Mouse (Mus musculus) frontal cortex, postnatal 25 days (tissue): ENCODE data around the gene Tmem135.

Experiments
- DNase-seq, 2 experiments: peaks; one replicate each; pipeline ENCODE4 v3.0.0; 2022; ENCODE audit warnings: low spot score in 2 of 2

Gene Tmem135

DNA sequence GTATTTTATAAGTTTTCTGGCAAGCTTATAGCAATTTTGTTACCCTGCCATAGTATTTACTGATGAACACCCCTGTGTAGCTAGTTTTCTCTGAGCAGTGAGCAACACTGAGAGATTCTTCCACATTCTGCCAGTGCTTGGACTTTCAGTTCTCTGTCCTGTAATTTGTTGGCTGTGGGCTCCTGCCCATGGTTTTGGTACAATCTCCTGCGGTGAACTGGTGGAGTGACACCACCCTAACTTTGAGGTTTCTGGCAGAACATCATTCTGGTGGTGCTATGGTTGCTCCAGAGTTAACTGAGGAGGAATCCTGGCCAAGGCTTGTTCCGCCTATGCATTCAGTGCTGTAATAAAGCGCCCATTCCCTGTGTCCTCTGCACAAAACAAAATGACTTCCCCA lies 21.1 kb downstream of the Tmem135 start:
- DNase-seq = no peak

- DNase-seq = no peak
These were observed 22.9 kb downstream of the Tmem135 start for GRCm38 (mm10) chr7:89380935-89381705.

GRCm38 (mm10) chr7:89371623-89372295 lies 32.3 kb downstream of the Tmem135 start:
- no peak for DNase-seq

GRCm38 (mm10) chr7:89370917-89371316 lies 33.1 kb downstream of the Tmem135 start:
- DNase-seq = peak in 1 of 2 experiments; percentile 12

DNA sequence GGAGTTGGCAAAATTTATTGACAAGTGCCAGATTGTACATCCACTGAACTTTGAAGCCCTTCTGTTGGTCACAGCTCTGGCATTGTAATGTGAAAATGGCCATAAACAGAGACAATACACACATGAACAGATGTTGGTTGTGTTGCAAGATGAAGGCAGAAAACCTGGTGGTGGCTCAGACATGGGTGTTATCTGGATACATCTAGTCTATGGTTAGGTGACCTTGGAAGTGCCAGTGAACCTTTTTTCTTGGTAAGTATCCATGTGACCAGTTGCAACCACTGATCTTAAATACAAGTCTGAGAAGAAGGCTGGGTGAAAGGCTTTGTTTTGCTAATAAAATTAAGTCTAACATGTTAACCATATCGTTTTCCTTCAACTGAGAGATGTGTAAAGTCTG lies 33.9 kb downstream of the Tmem135 start:
- DNase-seq = no peak

GRCm38 (mm10) chr7:89367643-89368042 lies 36.4 kb downstream of the Tmem135 start:
- no peak for DNase-seq

- DNase-seq = peak in 1 of 2 experiments; percentile 14
These were observed 38.7 kb downstream of the Tmem135 start for GRCm38 (mm10) chr7:89365135-89365880.

GRCm38 (mm10) chr7:89363975-89364374 lies 40.0 kb downstream of the Tmem135 start:
- DNase-seq = no peak

- no peak for DNase-seq
These were observed 47.7 kb downstream of the Tmem135 start for GRCm38 (mm10) chr7:89356307-89356706.

GRCm38 (mm10) chr7:89355519-89356255 lies 48.3 kb downstream of the Tmem135 start:
- no peak for DNase-seq

DNA sequence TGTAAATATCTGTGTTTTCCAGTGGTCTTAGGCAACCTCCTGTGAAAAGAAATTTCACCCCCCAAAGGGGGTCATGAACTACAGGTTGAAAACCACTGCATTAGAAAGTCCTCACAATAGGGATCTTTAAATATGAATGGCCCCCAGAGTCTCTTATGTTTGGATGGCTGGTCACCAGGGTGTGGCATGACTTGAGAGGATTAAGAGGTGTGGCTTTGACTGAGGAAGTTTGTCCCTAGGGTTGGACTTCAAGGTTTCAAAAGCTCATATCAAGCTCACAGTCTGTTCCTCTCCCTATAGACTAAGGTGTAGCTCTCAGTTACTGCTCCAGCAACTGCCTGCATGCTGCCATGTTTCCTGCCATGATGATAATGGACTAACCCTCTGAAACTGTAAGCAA lies 62.0 kb downstream of the Tmem135 start:
- DNase-seq = no peak

- no peak for DNase-seq
These were observed 64.2 kb downstream of the Tmem135 start for GRCm38 (mm10) chr7:89339808-89340207.

DNA sequence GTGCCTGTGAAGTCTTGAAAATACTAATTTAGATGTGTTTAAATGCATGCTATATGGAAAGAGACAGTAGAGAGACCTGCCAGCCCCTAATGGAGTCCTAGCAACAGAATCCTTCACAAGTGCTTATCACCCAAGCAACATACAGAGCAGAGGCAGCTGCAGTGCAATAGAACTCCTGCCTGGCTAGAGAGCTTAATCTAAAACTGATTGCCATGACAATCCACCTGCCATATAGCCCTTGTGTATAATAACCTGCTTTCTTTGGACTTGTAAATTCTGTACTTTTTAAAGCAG lies 64.9 kb downstream of the Tmem135 start:
- no peak for DNase-seq

DNA sequence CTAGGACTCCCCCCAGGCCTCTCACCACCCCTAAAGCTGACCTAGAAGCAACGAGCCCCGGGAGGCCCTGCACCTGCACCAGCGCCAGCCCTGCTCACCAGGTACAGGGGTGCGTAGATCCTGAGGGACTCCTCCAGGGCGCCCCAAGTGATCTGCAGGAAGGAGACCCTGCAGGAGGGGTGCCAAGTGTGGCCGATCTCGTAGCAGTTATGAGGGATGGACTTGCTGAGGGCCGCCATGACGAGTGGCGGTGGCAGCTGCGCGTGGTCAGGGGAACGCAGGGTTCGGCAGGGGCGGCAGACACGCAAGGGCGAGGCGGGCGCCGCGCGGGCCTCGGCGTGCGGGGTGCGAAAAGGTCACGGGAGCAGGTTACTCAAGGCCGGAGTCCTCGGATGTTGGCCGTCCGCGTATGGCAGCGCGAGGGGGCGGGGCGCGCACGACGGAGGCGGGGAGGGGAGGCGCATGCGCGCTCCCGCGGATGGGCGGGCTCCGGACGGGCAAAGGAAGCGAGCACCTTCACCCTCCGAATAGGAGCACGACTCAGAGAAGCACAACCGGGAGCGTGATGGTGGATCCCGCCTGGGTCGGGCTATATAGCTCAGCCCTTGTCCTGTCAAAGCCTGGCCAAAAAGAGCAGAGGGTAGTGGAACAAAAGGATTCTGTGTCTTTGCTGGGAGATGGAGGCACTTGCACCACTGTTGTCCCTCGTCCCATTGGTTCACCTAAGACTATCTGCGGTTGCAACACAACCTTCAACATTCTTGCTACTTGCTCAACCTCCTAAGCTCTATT lies 65.5 kb downstream of the Tmem135 start:
- peak; percentile 85 to 88 for DNase-seq

DNA sequence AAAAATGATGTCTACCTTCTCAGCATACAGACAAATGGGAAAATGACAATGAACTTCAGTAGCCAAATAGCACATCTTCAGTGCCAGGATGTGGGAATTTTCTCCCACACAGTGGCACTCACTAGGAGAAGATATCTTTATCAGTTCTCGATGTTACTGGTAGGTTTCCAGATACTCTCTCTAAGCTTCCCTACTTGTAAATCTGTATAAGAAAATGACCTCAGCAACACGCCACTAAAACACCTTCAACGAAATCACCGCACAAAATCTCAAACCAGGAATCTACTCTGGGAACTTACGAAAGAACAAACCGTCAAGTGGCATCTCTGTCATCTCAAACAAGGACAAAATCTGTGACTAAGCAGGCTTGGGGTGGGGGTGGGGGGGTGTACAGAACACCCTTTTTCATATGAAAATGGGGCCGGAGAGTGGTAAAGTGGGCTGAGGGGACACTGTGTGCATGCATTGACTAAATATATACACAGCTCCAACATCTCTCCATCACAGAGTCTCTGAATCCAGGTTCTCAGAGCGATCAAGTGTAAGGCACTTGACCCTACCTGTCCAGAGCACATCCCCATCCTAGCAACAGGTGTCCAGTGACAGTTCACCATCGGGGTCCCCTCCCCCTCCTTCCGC lies 66.2 kb downstream of the Tmem135 start:
- DNase-seq = no peak

GRCm38 (mm10) chr7:89336434-89336833 lies 67.6 kb downstream of the Tmem135 start:
- no peak for DNase-seq

- no peak for DNase-seq
These were observed 68.7 kb downstream of the Tmem135 start for GRCm38 (mm10) chr7:89335316-89335715.

DNA sequence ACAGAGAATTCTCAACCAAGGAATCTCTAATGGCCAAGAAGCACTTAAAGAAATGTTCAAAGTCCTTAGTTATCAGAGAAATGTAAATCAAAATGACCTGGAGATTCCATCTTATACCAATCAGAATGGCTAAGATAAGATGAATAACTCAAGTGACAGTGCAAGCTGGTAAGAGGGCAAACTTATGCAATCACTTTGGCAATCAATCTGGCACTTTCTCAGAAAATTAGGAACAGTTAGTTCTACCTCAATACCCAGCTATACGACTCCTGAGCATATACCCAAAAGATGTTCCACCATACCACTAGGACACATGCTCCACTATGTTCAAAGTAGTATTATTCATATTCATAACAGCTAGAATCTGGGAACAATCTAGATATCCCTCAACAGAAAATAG lies 74.1 kb downstream of the Tmem135 start:
- DNase-seq = no peak

GRCm38 (mm10) chr7:89327731-89328130 lies 76.3 kb downstream of the Tmem135 start:
- DNase-seq = no peak

- DNase-seq = no peak
These were observed 77.3 kb downstream of the Tmem135 start for GRCm38 (mm10) chr7:89326761-89327160.

GRCm38 (mm10) chr7:89326202-89326601 lies 77.8 kb downstream of the Tmem135 start:
- no peak for DNase-seq
